Mouse (Mus musculus) heart, embryonic 12.5 days (tissue): ENCODE measurements around the gene Dnttip1. TPM values are rescaled to one million over a fixed set of nuclear protein-coding genes. Genes with fewer than 3 reads are reported as not detected.

Experiments
- ATAC-seq: fragments of 200-750 bp; cut with Nextera tagmentation; 2 replicates; pipeline ENCODE4 v1.8.0; 2017; ENCODE audit warnings: moderate TSS enrichment, moderate library complexity; ENCODE audit not compliant: insufficient number of reproducible peaks, low FRiP score
- H3K27ac ChIP-seq: fragments of 300-500 bp; sonication (generic); 2 replicates; pipeline ENCODE4 v1.5.1; 2016; ENCODE audit warnings: mild to moderate bottlenecking, moderate library complexity; ENCODE audit not compliant: poor library complexity, severe bottlenecking
- H3K27me3 ChIP-seq: fragments of 300-500 bp; sonication (generic); replicated peaks from 2 replicates; pipeline ENCODE4 v1.6.1; 2016; ENCODE audit warnings: mild to moderate bottlenecking, moderate library complexity
- H3K36me3 ChIP-seq: fragments of 300-500 bp; sonication (generic); 2 replicates; pipeline ENCODE4 v1.6.1; 2016; ENCODE audit warnings: mild to moderate bottlenecking, moderate library complexity
- H3K4me1 ChIP-seq: fragments of 300-500 bp; sonication (generic); replicated peaks from 2 replicates; pipeline ENCODE4 v1.6.1; 2016; ENCODE audit warnings: mild to moderate bottlenecking
- H3K4me2 ChIP-seq: fragments of 300-500 bp; sonication (generic); 2 replicates; pipeline ENCODE4 v1.6.1; 2016; ENCODE audit warnings: mild to moderate bottlenecking, moderate library complexity
- H3K4me3 ChIP-seq: fragments of 300-500 bp; sonication (generic); 2 replicates; pipeline ENCODE4 v1.5.1; 2016; ENCODE audit warnings: mild to moderate bottlenecking
- H3K9ac ChIP-seq: fragments of 300-500 bp; sonication (generic); 2 replicates; pipeline ENCODE4 v1.6.1; 2016; ENCODE audit warnings: mild to moderate bottlenecking, moderate library complexity
- H3K9me3 ChIP-seq: fragments of 300-500 bp; sonication (generic); replicated peaks from 2 replicates; pipeline ENCODE4 v1.6.1; 2016; ENCODE audit warnings: mild to moderate bottlenecking, moderate library complexity
- WGBS: fragments of 180-500 bp; shearing (Covaris S2); methylation state at CpG from one replicate; pipeline ENCODE4 v1.1.7; 2016; 5-methylcytosine and 5-hydroxymethylcytosine counted together
- polyA plus RNA-seq: library from polyadenylated mRNA; unstranded; fragments of >200 nt; fragmentation: Nextera tagmentation; extraction: Ambion mirVana; gene quantifications from 2 replicates; pipeline ENCODE4 v1.2.1, GENCODE M21; 2016

Dnttip1 gene
- polyA plus RNA-seq, 1 experiment from 2014 or later, result 62.9 TPM

- Histone ChIP-seq H3K4me2 (no peak overlapping the region), H3K9ac (no peak overlapping the region), H3K36me3 (no peaks in the 10 kb centered on the region), H3K4me1 (no peaks in the 10 kb centered on the region), H3K27ac (no peak overlapping the region), H3K4me3 (no peak overlapping the region), H3K27me3 (peaks cover 3% of the 10 kb centered on the region; the same call in 1 of the 2 replicates), H3K9me3 (no peaks in the 10 kb centered on the region)
- WGBS, result 66% methylated on average over 5 of the region's 5 CpGs
- ATAC-seq, result no peak
These were observed 14.1 kb upstream of the Dnttip1 start for GRCm38 (mm10) chr2:164731719-164732118.

- H3K9ac ChIP-seq, result no peak overlapping the region
- H3K27ac ChIP-seq, result no peak overlapping the region
- no peak overlapping the region for H3K4me2 ChIP-seq
- 77% methylated on average over 2 of the region's 2 CpGs for WGBS
- H3K9me3 ChIP-seq, result no peaks in the 10 kb centered on the region
- no peaks in the 10 kb centered on the region for H3K36me3 ChIP-seq
- 0 out of 2 replicates have a peak, but pooled peaks cover 1% of the 10 kb centered on the region for H3K27me3 ChIP-seq
- H3K4me3 ChIP-seq, result no peak overlapping the region
- ATAC-seq, result no peak
- no peaks in the 10 kb centered on the region for H3K4me1 ChIP-seq
These were observed 12.5 kb upstream of the Dnttip1 start for GRCm38 (mm10) chr2:164733259-164733658.

- 59% methylated on average over 5 of the region's 5 CpGs for WGBS
- H3K27me3 ChIP-seq, result 0 out of 2 replicates have a peak, but pooled peaks cover 3% of the 10 kb centered on the region
- no peaks in the 10 kb centered on the region for H3K9me3 ChIP-seq
- no peak for ATAC-seq
- no peak overlapping the region for H3K4me3 ChIP-seq
- H3K4me2 ChIP-seq, result no peak overlapping the region
- H3K36me3 ChIP-seq, result no peaks in the 10 kb centered on the region
- H3K4me1 ChIP-seq, result no peaks in the 10 kb centered on the region
- H3K9ac ChIP-seq, result no peak overlapping the region
- H3K27ac ChIP-seq, result no peak overlapping the region
These were observed 10.9 kb upstream of the Dnttip1 start for GRCm38 (mm10) chr2:164734839-164735238.

GRCm38 (mm10) chr2:164735446-164735845 is 10.3 kb upstream of the Dnttip1 start:
- Histone ChIP-seq H3K36me3 (no peaks in the 10 kb centered on the region), H3K9me3 (no peaks in the 10 kb centered on the region), H3K4me3 (no peak overlapping the region), H3K4me2 (no peak overlapping the region), H3K27ac (no peak overlapping the region), H3K4me1 (no peaks in the 10 kb centered on the region), H3K27me3 (0 out of 2 replicates have a peak, but pooled peaks cover 3% of the 10 kb centered on the region), H3K9ac (no peak overlapping the region)
- no peak for ATAC-seq
- WGBS, result 78% methylated on average over 5 of the region's 5 CpGs

GRCm38 (mm10) chr2:164737377-164738090 is 8.2 kb upstream of the Dnttip1 start:
- no peaks in the 10 kb centered on the region for H3K4me1 ChIP-seq
- 0 out of 2 replicates have a peak, but pooled peaks cover 3% of the 10 kb centered on the region for H3K27me3 ChIP-seq
- no peaks in the 10 kb centered on the region for H3K9me3 ChIP-seq
- no peak overlapping the region for H3K4me3 ChIP-seq
- no peak for ATAC-seq
- H3K27ac ChIP-seq, result no peak overlapping the region
- no peak overlapping the region for H3K4me2 ChIP-seq
- H3K36me3 ChIP-seq, result no peaks in the 10 kb centered on the region
- no peak overlapping the region for H3K9ac ChIP-seq
- 63% methylated on average over 3 of the region's 3 CpGs for WGBS

GRCm38 (mm10) chr2:164739876-164740275 is 5.9 kb upstream of the Dnttip1 start:
- Histone ChIP-seq H3K36me3 (no peaks in the 10 kb centered on the region), H3K4me3 (no peak overlapping the region), H3K9ac (no peak overlapping the region), H3K4me2 (no peak overlapping the region), H3K9me3 (no peaks in the 10 kb centered on the region), H3K27ac (no peak overlapping the region), H3K4me1 (peaks cover under 1% of the 10 kb centered on the region; the same call in 1 of the 2 replicates), H3K27me3 (0 out of 2 replicates have a peak, but pooled peaks cover 3% of the 10 kb centered on the region)
- 54% methylated on average over 7 of the region's 7 CpGs for WGBS
- no peak for ATAC-seq

- no peak for ATAC-seq
- no peaks in the 10 kb centered on the region for H3K9me3 ChIP-seq
- WGBS, result 64% methylated on average over 13 of the region's 13 CpGs
- H3K27ac ChIP-seq, result no peak overlapping the region
- peak overlapping the region; percentile 97 for H3K4me3 ChIP-seq
- H3K27me3 ChIP-seq, result no peaks in the 10 kb centered on the region
- peaks cover 27% of the 10 kb centered on the region for H3K4me1 ChIP-seq
- H3K4me2 ChIP-seq, result peak overlapping the region; percentile 93
- peaks cover 24% of the 10 kb centered on the region for H3K36me3 ChIP-seq
- H3K9ac ChIP-seq, result peak overlapping the region; percentile 98
These were observed 796 bp upstream of the Dnttip1 start for GRCm38 (mm10) chr2:164744987-164745386.

- Histone ChIP-seq H3K27ac (peak overlapping the region; percentile 84), H3K9ac (peak overlapping the region; percentile 98), H3K4me3 (peak overlapping the region; percentile 97), H3K4me2 (peak overlapping the region; percentile 93), H3K9me3 (no peaks in the 10 kb centered on the region), H3K27me3 (no peaks in the 10 kb centered on the region), H3K36me3 (peaks cover 41% of the 10 kb centered on the region), H3K4me1 (peaks cover 27% of the 10 kb centered on the region)
- no peak for ATAC-seq
- WGBS, result 32% methylated on average over 8 of the region's 8 CpGs
These were observed 910 bp downstream of the Dnttip1 start for GRCm38 (mm10) chr2:164746693-164747092.

GRCm38 (mm10) chr2:164748191-164748590 is 2.4 kb downstream of the Dnttip1 start:
- peaks cover 55% of the 10 kb centered on the region for H3K36me3 ChIP-seq
- H3K9me3 ChIP-seq, result no peaks in the 10 kb centered on the region
- no peaks in the 10 kb centered on the region for H3K27me3 ChIP-seq
- no peak overlapping the region for H3K4me2 ChIP-seq
- ATAC-seq, result no peak
- no peak overlapping the region for H3K27ac ChIP-seq
- no peak overlapping the region for H3K4me3 ChIP-seq
- no peak overlapping the region for H3K9ac ChIP-seq
- H3K4me1 ChIP-seq, result peaks cover 27% of the 10 kb centered on the region
- WGBS, result 79% methylated on average over 4 of the region's 4 CpGs

GRCm38 (mm10) chr2:164748991-164749390 is 3.2 kb downstream of the Dnttip1 start:
- H3K27ac ChIP-seq, result no peak overlapping the region
- H3K9ac ChIP-seq, result no peak overlapping the region
- no peak overlapping the region for H3K4me2 ChIP-seq
- H3K4me1 ChIP-seq, result peaks cover 32% of the 10 kb centered on the region
- peaks cover 63% of the 10 kb centered on the region for H3K36me3 ChIP-seq
- ATAC-seq, result no peak
- no peak overlapping the region for H3K4me3 ChIP-seq
- 89% methylated on average over 6 of the region's 6 CpGs for WGBS
- no peaks in the 10 kb centered on the region for H3K27me3 ChIP-seq
- H3K9me3 ChIP-seq, result no peaks in the 10 kb centered on the region

GRCm38 (mm10) chr2:164752454-164752853 is 6.7 kb downstream of the Dnttip1 start:
- Histone ChIP-seq H3K9ac (no peak overlapping the region), H3K4me1 (peaks cover 37% of the 10 kb centered on the region), H3K27ac (no peak overlapping the region), H3K36me3 (peaks cover 96% of the 10 kb centered on the region), H3K4me2 (no peak overlapping the region), H3K9me3 (no peaks in the 10 kb centered on the region), H3K27me3 (no peaks in the 10 kb centered on the region), H3K4me3 (no peak overlapping the region)
- WGBS, result 94% methylated on average over 2 of the region's 2 CpGs
- ATAC-seq, result no peak
